10 mouse cellular contexts compared by ENCODE assay signal in the genomic region with DNA sequence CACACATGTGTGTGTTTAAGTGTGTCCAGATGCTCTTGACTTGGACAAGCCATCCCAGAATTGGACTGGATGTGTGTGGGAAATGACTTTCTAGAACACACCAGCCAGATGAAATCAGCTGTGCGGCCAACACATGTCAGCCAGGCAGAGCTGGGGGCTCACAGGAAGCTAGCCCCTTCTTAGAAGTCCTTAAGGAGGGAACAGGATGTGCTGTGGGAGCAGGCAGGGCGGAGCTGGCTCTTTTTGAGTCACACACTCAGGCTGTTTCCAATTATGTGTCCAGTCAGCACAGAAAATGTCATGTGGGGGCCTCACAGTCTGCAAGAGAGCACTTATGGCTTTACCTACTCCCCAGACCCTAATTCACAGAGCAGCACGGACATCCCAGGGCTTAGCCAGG. TPM values are rescaled to one million over a fixed set of nuclear protein-coding genes. Genes with fewer than 3 reads are reported as not detected.
DNase-seq lines count a peak whose midpoint lies in the region; ATAC-seq lines count a peak whose summit lies in the region.
"Had no signal": no experiment of that assay in that cellular context is flagged by ENCODE, and none has a peak within 500 bp of the region (broad histone marks: within the 10 kb centered on the region; RNA-seq: fewer than 3 reads in every experiment).

No protein-coding gene starts in this region.

- peak overlapping the region; percentile 52; the same call in 1 of the 2 replicates for H3K27ac ChIP-seq in embryonic facial prominence, embryonic 11.5 days (replicated peaks; ENCODE audit: low read depth, low read length)
- peak overlapping the region; percentile 85 for H3K27ac ChIP-seq in limb, embryonic 10.5 days
- no peak overlapping the region for H3K27ac ChIP-seq in midbrain, embryonic 11.5 days (ENCODE audit: low read depth, low read length)

- H3K9me3 ChIP-seq in embryonic facial prominence, embryonic 11.5 days (replicated peaks; ENCODE audit: control insufficient read depth, low read length): no peaks in the 10 kb centered on the region
- H3K9me3 ChIP-seq in limb, embryonic 10.5 days (replicated peaks): no peaks in the 10 kb centered on the region
- no peaks in the 10 kb centered on the region for H3K9me3 ChIP-seq in midbrain, embryonic 11.5 days (ENCODE audit: control insufficient read depth, low read length)
- H3K9me3 ChIP-seq: G1E had no signal

- 0 out of 2 replicates have a peak, but pooled peaks have one; percentile 32 for ATAC-seq in embryonic facial prominence, embryonic 11.5 days (replicated peaks; ENCODE audit: insufficient number of reproducible peaks, low FRiP score, low TSS enrichment, low read depth)
- ATAC-seq in midbrain, embryonic 11.5 days (ENCODE audit: low FRiP score): no peak

- H3K27me3 ChIP-seq in embryonic facial prominence, embryonic 11.5 days (ENCODE audit: control insufficient read depth, insufficient read depth, low read length): no peaks in the 10 kb centered on the region
- H3K27me3 ChIP-seq in limb, embryonic 10.5 days (ENCODE audit: low read depth, poor library complexity, severe bottlenecking): no peaks in the 10 kb centered on the region
- H3K27me3 ChIP-seq in midbrain, embryonic 11.5 days (ENCODE audit: control insufficient read depth, insufficient read depth, low read length): no peaks in the 10 kb centered on the region

- H3K4me3 ChIP-seq in embryonic facial prominence, embryonic 11.5 days (ENCODE audit: low read depth, low read length): no peak overlapping the region
- H3K4me3 ChIP-seq in limb, embryonic 10.5 days: no peak overlapping the region
- no peak overlapping the region for H3K4me3 ChIP-seq in midbrain, embryonic 11.5 days (ENCODE audit: low read depth, low read length)
- H3K4me3 ChIP-seq: myocyte had no signal

- no peak overlapping the region; the same call in 1 of the 2 replicates for H3K9ac ChIP-seq in embryonic facial prominence, embryonic 11.5 days (replicated peaks; ENCODE audit: low read length)
- H3K9ac ChIP-seq in midbrain, embryonic 11.5 days (ENCODE audit: low read length): no peak overlapping the region

- no peaks in the 10 kb centered on the region for H3K36me3 ChIP-seq in embryonic facial prominence, embryonic 11.5 days (replicated peaks; ENCODE audit: control insufficient read depth, insufficient read depth, low read depth, low read length)
- no peaks in the 10 kb centered on the region for H3K36me3 ChIP-seq in limb, embryonic 10.5 days
- no peaks in the 10 kb centered on the region for H3K36me3 ChIP-seq in midbrain, embryonic 11.5 days (ENCODE audit: control insufficient read depth, insufficient read depth, low read length)
- H3K36me3 ChIP-seq: G1E had no signal

- WGBS in embryonic facial prominence, embryonic 11.5 days: 20% methylated on average over 3 of the region's 3 CpGs
- 27% methylated on average over 3 of the region's 3 CpGs for WGBS in limb, embryonic 10.5 days
- WGBS in midbrain, embryonic 11.5 days: 69% methylated on average over 3 of the region's 3 CpGs

- H3K4me1 ChIP-seq in embryonic facial prominence, embryonic 11.5 days (ENCODE audit: control insufficient read depth, insufficient read depth, low read length): peaks cover 3% of the 10 kb centered on the region; the same call in 1 of the 2 replicates
- H3K4me1 ChIP-seq in limb, embryonic 10.5 days: peaks cover 47% of the 10 kb centered on the region
- no peaks in the 10 kb centered on the region for H3K4me1 ChIP-seq in midbrain, embryonic 11.5 days (ENCODE audit: control insufficient read depth, insufficient read depth, low read length)

- DNase-seq in 3T3-L1 (ENCODE audit: low read depth, low spot score) (peak; percentile 73), MN1 (ENCODE audit: low spot score) (no peak)
- peak; percentile 77 for DNase-seq in embryonic facial prominence, embryonic 11.5 days (ENCODE audit: low spot score)
- DNase-seq in heart, postnatal 14 days: peak; percentile 62 to 67
- peak; percentile 68 for DNase-seq in limb, embryonic 10.5 days (ENCODE audit: low spot score)
- no peak for DNase-seq in layer of hippocampus, postnatal 10 days (ENCODE audit: low spot score in 2 of 2)
- no peak for DNase-seq in retina, postnatal 1 day
- DNase-seq in midbrain, embryonic 11.5 days (ENCODE audit: low spot score, missing footprints): no peak

- intact Hi-C loops in heart, postnatal 14 days (cut with DNase I): no loop called here

- H3K4me2 ChIP-seq in embryonic facial prominence, embryonic 11.5 days (ENCODE audit: low read depth, low read length): no peak overlapping the region
- H3K4me2 ChIP-seq in midbrain, embryonic 11.5 days: no peak overlapping the region

RNA-seq across cellular contexts. Expression of a gene that starts 12.6 kb away (rescaled TPM):
- polyA plus RNA-seq in embryonic facial prominence, embryonic 11.5 days (2014; fragmentation: Nextera tagmentation; extraction: Ambion mirVana): 14.0 and 15.6 TPM in 2 replicates
- 100 to 1,000 TPM; 169 to 173 TPM for total RNA-seq in heart, postnatal 14 days (2021)
- 5.5 and 9.5 TPM in 2 replicates for polyA plus RNA-seq in limb, embryonic 10.5 days (2016; fragmentation: Nextera tagmentation; extraction: Ambion mirVana)
- total RNA-seq in layer of hippocampus, postnatal 10 days (2021): 10 to 100 TPM; 15.6 to 17.8 TPM
- polyA plus RNA-seq in midbrain, embryonic 11.5 days (2014; fragmentation: Nextera tagmentation; extraction: Ambion mirVana): 10.7 and 10.8 TPM in 2 replicates
- polyA plus RNA-seq: G1E had no signal

Comparison
In these comparisons a context has a peak if more than half of its experiments do, and no peak if none do; other contexts are left out.
1. DNase-seq: peak in 3T3-L1 (single experiment), embryonic facial prominence, embryonic 11.5 days (single experiment), heart, postnatal 14 days (2 of 2) and limb, embryonic 10.5 days (single experiment); none in layer of hippocampus, postnatal 10 days (0 of 2), MN1 (single experiment), retina, postnatal 1 day (single experiment) and midbrain, embryonic 11.5 days (single experiment).